Mouse (Mus musculus) heart, embryonic 13.5 days (tissue): ENCODE data around the gene Ggact. TPM values are rescaled to one million over a fixed set of nuclear protein-coding genes. Genes with fewer than 3 reads are reported as not detected.

Source experiments
- ATAC-seq: fragments of 200-750 bp; cut with Nextera tagmentation; 2 replicates; pipeline ENCODE4 v1.8.0; 2017; ENCODE audit warnings: moderate TSS enrichment; ENCODE audit not compliant: insufficient number of reproducible peaks, low FRiP score, low TSS enrichment; ENCODE audit errors: extremely low read depth
- H3K27ac ChIP-seq: fragments of 300-500 bp; sonication (generic); replicated peaks from 2 replicates; pipeline ENCODE4 v1.5.1; 2015; ENCODE audit warnings: moderate library complexity, mild to moderate bottlenecking, inconsistent platforms
- H3K27me3 ChIP-seq: fragments of 300-500 bp; sonication (generic); replicated peaks from 2 replicates; pipeline ENCODE4 v1.6.1; 2015; ENCODE audit warnings: mild to moderate bottlenecking, inconsistent platforms
- H3K36me3 ChIP-seq: fragments of 300-500 bp; sonication (generic); 2 replicates; pipeline ENCODE4 v1.6.1; 2015; ENCODE audit warnings: mild to moderate bottlenecking, inconsistent platforms
- H3K4me1 ChIP-seq: fragments of 300-500 bp; sonication (generic); 2 replicates; pipeline ENCODE4 v1.6.1; 2015; ENCODE audit warnings: inconsistent platforms
- H3K4me2 ChIP-seq: fragments of 300-500 bp; sonication (generic); 2 replicates; pipeline ENCODE4 v1.6.1; 2015; ENCODE audit warnings: inconsistent platforms, mild to moderate bottlenecking, moderate library complexity
- H3K4me3 ChIP-seq: fragments of 300-500 bp; sonication (generic); 2 replicates; pipeline ENCODE4 v1.5.1; 2015; ENCODE audit warnings: moderate library complexity, mild to moderate bottlenecking, inconsistent platforms
- H3K9ac ChIP-seq: fragments of 300-500 bp; sonication (generic); 2 replicates; pipeline ENCODE4 v1.6.1; 2015; ENCODE audit warnings: inconsistent platforms, mild to moderate bottlenecking, moderate library complexity
- H3K9me3 ChIP-seq: fragments of 300-500 bp; sonication (generic); 2 replicates; pipeline ENCODE4 v1.6.1; 2016; ENCODE audit warnings: inconsistent platforms
- WGBS: fragments of 180-500 bp; shearing (Covaris S2); methylation state at CpG from one replicate; pipeline ENCODE4 v1.1.7; 2015; ENCODE audit warnings: mixed read lengths; 5-methylcytosine and 5-hydroxymethylcytosine counted together
- polyA plus RNA-seq: library from polyadenylated mRNA; unstranded; fragments of >200 nt; fragmentation: Nextera tagmentation; extraction: Ambion mirVana; gene quantifications from 2 replicates; pipeline ENCODE4 v1.2.1, GENCODE M21; 2015

Gene Ggact
- polyA plus RNA-seq, 1 experiment from 2014 or later: 13.8 TPM

DNA sequence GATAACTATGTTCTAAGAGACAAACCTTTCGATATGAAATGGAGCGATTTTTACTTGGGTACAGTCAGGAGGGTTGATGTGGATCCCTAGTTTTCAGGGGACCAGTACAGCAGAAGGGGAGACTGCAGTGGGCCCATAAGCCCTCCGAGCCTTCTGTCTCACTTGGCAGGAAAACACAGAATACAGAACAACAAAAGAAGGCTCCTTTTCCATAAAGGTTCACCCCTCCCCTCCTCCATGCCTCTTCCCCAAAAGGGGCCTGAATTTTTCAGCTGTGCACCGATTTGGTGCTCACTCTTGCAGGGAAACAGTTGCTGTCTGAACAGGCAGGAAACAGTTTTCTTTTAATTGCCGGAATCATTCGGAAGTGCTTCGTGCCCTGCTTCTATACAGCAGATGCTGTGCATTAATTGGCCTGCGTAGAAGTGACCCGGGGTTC, 31.3 kb downstream of the Ggact start:
- ATAC-seq: no peak
- H3K36me3 ChIP-seq: no peaks in the 10 kb centered on the region
- H3K9me3 ChIP-seq: no peaks in the 10 kb centered on the region
- no peak overlapping the region for H3K4me3 ChIP-seq
- WGBS: 81% methylated on average over 9 of the region's 9 CpGs
- H3K9ac ChIP-seq: no peak overlapping the region
- H3K4me2 ChIP-seq: no peak overlapping the region
- 0 out of 2 replicates have a peak, but pooled peaks cover 2% of the 10 kb centered on the region for H3K4me1 ChIP-seq
- no peak overlapping the region for H3K27ac ChIP-seq
- no peaks in the 10 kb centered on the region for H3K27me3 ChIP-seq

DNA sequence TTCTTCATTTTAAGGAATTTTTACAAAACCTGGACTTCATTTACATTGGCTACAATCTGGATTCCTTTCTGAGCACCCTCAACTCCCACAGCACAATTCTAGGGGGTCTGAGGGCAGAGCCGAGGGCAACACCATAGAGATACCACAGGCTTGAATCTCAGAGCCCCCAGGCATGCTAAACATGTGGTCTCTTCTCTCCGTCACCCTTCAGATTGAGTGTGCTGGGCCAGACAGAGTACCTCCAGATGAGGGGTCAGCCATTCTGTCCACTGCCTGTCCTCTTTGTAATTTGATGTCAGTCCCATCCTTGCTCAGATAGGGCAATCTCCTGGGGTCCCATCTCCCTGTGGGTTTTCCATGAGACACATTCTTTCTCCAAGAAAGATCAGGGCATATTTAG, 31.9 kb downstream of the Ggact start:
- no peak overlapping the region for H3K27ac ChIP-seq
- 0 out of 2 replicates have a peak, but pooled peaks cover 2% of the 10 kb centered on the region for H3K4me1 ChIP-seq
- WGBS: 47% methylated on average over 2 of the region's 2 CpGs
- no peak overlapping the region for H3K9ac ChIP-seq
- ATAC-seq: no peak
- no peaks in the 10 kb centered on the region for H3K27me3 ChIP-seq
- no peak overlapping the region for H3K4me3 ChIP-seq
- no peaks in the 10 kb centered on the region for H3K9me3 ChIP-seq
- no peak overlapping the region for H3K4me2 ChIP-seq
- H3K36me3 ChIP-seq: no peaks in the 10 kb centered on the region

DNA sequence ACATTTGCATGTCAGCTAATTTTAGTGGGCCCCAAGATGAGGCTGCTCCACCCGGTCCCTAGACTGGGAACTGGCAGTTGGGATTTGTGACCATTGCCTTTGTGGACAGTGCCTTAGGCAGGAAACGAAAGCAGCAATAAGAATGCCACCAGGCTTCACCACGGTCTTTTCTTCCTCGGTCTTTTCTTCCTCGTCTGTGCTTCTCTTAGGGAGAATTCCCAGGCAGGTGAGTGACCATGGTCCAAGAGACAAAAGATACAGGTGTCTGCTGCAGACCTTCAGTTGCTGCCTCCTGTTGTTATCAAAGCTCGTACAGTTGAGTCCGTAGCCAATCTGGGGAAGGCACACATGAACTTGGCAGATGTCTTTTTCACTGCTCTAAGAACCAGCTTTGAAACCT, 33.3 kb downstream of the Ggact start:
- Histone ChIP-seq H3K27ac (no peak overlapping the region), H3K4me1 (peaks cover 10% of the 10 kb centered on the region), H3K4me2 (no peak overlapping the region), H3K36me3 (no peaks in the 10 kb centered on the region), H3K9ac (no peak overlapping the region), H3K27me3 (no peaks in the 10 kb centered on the region), H3K9me3 (no peaks in the 10 kb centered on the region), H3K4me3 (no peak overlapping the region)
- no peak for ATAC-seq
- WGBS: 72% methylated on average over 7 of the region's 7 CpGs

DNA sequence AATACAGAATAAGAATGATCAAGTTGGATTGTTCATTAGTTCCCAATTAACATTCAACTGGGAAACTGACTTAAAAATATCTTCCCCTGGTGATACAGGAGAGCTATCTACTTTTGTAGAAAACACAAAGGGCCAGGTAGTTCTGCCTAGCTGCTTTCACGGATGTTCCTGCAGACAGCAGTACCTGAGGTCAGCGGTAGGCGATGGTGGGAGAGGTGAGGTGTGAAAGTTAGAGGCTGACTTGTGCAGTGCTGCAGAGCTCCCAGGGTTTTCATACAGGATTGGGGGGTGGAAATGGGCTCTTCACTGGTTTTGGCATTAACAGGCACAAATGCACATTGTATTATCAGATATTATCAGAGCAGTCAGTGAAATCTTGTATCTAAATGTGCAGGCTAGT, 35.8 kb downstream of the Ggact start:
- Histone ChIP-seq H3K4me2 (no peak overlapping the region), H3K27ac (no peak overlapping the region), H3K4me1 (peaks cover 20% of the 10 kb centered on the region), H3K27me3 (no peaks in the 10 kb centered on the region), H3K36me3 (no peaks in the 10 kb centered on the region), H3K9me3 (no peaks in the 10 kb centered on the region), H3K9ac (no peak overlapping the region), H3K4me3 (no peak overlapping the region)
- ATAC-seq: no peak
- WGBS: 81% methylated on average over 3 of the region's 3 CpGs

DNA sequence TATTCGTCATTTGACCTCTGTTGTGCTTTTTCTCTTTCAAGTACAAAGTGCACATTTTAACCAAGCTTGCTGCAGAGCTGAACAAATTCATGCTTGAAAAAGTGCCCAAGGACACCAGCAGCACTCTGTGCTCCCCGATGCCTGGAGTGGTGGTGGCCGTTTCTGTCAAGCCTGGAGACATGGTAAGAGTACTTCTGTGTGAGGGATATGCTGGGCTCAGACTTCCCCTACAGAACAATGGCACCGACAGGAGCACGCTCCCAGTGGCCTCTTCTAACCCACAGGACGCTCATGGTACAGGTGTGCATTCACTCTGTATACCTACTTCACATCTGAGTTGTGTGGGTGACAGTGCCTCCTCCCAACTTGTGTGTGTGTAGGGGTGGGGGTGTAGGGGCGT, 36.8 kb downstream of the Ggact start:
- Histone ChIP-seq H3K9me3 (no peaks in the 10 kb centered on the region), H3K4me3 (no peak overlapping the region), H3K27ac (no peak overlapping the region), H3K4me1 (peaks cover 28% of the 10 kb centered on the region), H3K4me2 (no peak overlapping the region), H3K27me3 (no peaks in the 10 kb centered on the region), H3K9ac (no peak overlapping the region), H3K36me3 (no peaks in the 10 kb centered on the region)
- no peak for ATAC-seq
- WGBS: 64% methylated on average over 7 of the region's 7 CpGs

DNA sequence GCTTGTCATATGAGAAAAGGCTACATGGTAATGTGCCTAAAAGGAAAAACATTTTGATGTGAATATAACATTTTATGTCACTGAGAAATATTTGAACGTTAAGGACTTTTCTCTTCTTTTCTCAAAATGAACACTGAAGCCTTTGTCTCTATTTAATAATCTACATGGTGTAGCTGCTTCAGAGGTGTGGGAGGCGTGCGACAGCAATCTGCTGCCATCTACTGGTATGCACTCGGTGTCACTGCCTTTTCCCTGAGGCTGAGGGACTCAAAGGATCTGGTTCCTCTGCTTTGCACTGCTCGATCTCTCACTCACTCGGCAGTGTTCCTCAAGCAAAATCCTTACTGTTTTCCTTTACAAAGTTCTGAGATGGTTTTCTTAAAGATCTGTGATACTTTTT, 37.4 kb downstream of the Ggact start:
- peaks cover 29% of the 10 kb centered on the region for H3K4me1 ChIP-seq
- no peak overlapping the region for H3K4me2 ChIP-seq
- H3K9ac ChIP-seq: no peak overlapping the region
- no peak for ATAC-seq
- 5% methylated on average over 6 of the region's 6 CpGs for WGBS
- H3K9me3 ChIP-seq: no peaks in the 10 kb centered on the region
- H3K27me3 ChIP-seq: no peaks in the 10 kb centered on the region
- no peaks in the 10 kb centered on the region for H3K36me3 ChIP-seq
- no peak overlapping the region for H3K27ac ChIP-seq
- H3K4me3 ChIP-seq: no peak overlapping the region

DNA sequence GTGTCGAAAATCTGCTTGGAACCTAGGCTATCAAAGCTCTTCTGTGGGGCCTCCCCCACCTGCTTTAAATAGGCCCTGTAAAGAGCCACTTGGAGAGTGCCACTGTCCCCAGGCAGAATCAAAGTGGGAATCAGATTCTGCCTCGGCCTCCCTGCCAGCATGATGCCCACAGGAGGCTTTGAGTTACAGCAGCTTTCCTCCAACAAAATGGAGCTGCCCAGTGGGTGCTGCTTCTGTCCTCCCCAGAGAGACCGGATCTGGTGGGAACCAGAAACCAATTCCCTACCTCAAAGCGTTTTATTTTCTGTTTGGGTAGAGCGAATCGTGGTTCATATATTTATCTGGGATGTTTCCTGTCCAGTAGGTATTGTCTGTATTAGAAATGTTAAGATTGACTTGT, 37.9 kb downstream of the Ggact start:
- 50% methylated on average over 6 of the region's 6 CpGs for WGBS
- 0 out of 2 replicates have a peak overlapping the region, but pooled peaks have one; percentile 15 for H3K9ac ChIP-seq
- H3K4me3 ChIP-seq: no peak overlapping the region
- H3K27ac ChIP-seq: no peak overlapping the region
- no peaks in the 10 kb centered on the region for H3K9me3 ChIP-seq
- H3K36me3 ChIP-seq: no peaks in the 10 kb centered on the region
- no peak for ATAC-seq
- H3K27me3 ChIP-seq: no peaks in the 10 kb centered on the region
- H3K4me2 ChIP-seq: no peak overlapping the region
- peaks cover 29% of the 10 kb centered on the region for H3K4me1 ChIP-seq

DNA sequence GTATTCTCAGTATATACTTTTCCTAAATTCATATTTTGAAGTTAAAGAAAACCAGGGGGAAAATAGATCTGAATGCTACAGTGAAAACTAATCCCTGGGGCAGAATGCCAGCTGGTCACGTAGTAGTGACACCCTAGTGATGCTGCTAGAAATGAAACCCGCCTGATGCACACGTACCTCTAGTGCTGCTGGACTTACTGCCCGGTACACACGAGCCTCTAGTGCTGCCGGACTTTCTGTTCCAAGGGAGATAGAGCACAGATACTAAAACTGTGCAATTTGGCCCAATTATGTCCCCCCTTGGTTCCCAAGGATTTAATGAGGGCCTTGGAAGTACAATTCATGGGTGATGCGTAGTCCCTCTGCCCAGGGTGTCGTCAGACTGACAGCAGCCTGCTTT, 38.5 kb downstream of the Ggact start:
- H3K27ac ChIP-seq: no peak overlapping the region
- no peak overlapping the region for H3K4me3 ChIP-seq
- H3K4me1 ChIP-seq: peaks cover 29% of the 10 kb centered on the region
- no peak overlapping the region for H3K4me2 ChIP-seq
- no peaks in the 10 kb centered on the region for H3K27me3 ChIP-seq
- H3K9ac ChIP-seq: no peak overlapping the region
- H3K36me3 ChIP-seq: no peaks in the 10 kb centered on the region
- no peaks in the 10 kb centered on the region for H3K9me3 ChIP-seq
- 52% methylated on average over 8 of the region's 8 CpGs for WGBS
- ATAC-seq: no peak

DNA sequence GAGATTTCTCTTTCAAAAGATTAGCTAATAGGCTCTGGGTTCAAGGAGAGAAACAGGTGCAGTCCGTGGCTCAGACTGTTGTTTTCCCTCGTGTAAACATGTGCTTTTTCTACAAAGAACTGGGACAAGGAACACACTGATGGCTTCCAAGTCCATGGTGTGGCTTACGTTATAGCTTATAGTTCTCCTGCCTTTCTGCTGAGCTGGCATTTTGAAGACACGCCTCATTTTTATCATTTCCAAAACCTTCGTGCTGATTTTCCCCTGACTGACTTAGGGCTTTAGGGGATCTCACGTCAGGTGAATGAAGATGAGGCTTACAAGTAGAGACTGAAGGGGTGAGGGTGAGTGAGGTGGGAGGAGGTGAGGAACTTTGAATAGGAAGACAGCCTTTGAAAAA, 40.9 kb downstream of the Ggact start:
- WGBS: 79% methylated on average over 6 of the region's 6 CpGs
- no peak overlapping the region for H3K9ac ChIP-seq
- H3K27me3 ChIP-seq: no peaks in the 10 kb centered on the region
- no peak overlapping the region for H3K4me3 ChIP-seq
- H3K27ac ChIP-seq: no peak overlapping the region
- ATAC-seq: no peak
- no peaks in the 10 kb centered on the region for H3K9me3 ChIP-seq
- H3K36me3 ChIP-seq: no peaks in the 10 kb centered on the region
- H3K4me2 ChIP-seq: no peak overlapping the region
- peaks cover 40% of the 10 kb centered on the region for H3K4me1 ChIP-seq

DNA sequence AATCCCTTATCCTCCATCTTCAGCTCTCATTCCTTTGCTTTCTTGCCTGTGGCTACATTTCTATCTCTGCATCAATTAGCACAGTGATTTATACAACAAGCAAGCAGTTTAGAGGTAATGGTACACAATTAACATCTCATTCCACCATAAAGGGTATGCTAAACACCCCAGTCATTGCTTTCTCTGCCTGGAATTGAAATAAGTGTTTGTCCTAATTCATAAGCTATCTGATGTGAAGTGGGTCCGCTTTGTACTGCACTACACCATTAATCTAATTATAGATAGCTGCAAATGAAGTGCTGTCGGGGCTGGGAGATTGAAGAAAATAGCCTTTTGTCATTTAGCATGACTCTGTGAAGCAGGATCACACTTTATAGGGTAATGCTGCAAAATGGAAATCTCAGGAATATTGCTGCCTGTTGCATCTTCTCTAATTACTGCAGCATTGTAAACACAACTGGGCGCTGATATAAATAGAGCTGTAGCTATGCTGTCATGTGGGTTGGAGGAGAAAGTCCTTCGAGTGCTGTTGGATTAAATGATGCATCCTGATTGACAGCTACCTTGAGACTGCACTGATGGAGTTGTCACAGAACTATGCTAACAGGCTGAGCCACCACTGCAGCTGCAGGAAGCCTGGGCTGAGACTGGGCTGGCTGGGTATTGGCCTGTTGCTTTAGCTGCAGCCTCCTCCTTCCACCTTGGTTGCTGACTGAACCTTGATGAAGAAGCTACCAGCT, 41.5 kb downstream of the Ggact start:
- WGBS: 40% methylated on average over 4 of the region's 4 CpGs
- Histone ChIP-seq H3K27me3 (no peaks in the 10 kb centered on the region), H3K36me3 (no peaks in the 10 kb centered on the region), H3K4me2 (no peak overlapping the region), H3K9ac (no peak overlapping the region), H3K4me1 (peaks cover 46% of the 10 kb centered on the region), H3K4me3 (no peak overlapping the region), H3K27ac (no peak overlapping the region), H3K9me3 (no peaks in the 10 kb centered on the region)
- no peak for ATAC-seq

DNA sequence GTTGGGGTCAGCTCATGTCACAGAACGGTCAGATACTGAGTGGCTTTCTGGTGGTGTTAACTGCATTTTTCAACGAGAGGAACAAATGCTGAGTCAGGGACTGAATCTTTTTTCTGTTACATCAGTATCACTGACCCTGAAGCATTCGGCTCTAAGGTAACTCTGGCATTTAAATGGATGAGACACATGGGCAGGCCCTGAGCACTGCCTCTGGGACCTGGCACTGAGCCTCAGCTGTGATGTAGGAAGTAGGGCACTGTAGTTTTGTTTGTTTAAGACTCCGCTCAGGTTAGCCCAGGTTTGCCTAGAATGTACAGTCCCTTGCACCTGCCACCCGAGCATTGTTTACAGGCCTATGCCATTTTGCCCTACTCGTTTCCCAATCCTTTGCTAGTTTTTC, 43.7 kb downstream of the Ggact start:
- no peaks in the 10 kb centered on the region for H3K36me3 ChIP-seq
- no peaks in the 10 kb centered on the region for H3K9me3 ChIP-seq
- 64% methylated on average over 6 of the region's 6 CpGs for WGBS
- H3K27ac ChIP-seq: no peak overlapping the region
- no peak overlapping the region for H3K4me3 ChIP-seq
- no peaks in the 10 kb centered on the region for H3K27me3 ChIP-seq
- H3K9ac ChIP-seq: no peak overlapping the region
- H3K4me1 ChIP-seq: peaks cover 53% of the 10 kb centered on the region
- no peak for ATAC-seq
- no peak overlapping the region for H3K4me2 ChIP-seq

DNA sequence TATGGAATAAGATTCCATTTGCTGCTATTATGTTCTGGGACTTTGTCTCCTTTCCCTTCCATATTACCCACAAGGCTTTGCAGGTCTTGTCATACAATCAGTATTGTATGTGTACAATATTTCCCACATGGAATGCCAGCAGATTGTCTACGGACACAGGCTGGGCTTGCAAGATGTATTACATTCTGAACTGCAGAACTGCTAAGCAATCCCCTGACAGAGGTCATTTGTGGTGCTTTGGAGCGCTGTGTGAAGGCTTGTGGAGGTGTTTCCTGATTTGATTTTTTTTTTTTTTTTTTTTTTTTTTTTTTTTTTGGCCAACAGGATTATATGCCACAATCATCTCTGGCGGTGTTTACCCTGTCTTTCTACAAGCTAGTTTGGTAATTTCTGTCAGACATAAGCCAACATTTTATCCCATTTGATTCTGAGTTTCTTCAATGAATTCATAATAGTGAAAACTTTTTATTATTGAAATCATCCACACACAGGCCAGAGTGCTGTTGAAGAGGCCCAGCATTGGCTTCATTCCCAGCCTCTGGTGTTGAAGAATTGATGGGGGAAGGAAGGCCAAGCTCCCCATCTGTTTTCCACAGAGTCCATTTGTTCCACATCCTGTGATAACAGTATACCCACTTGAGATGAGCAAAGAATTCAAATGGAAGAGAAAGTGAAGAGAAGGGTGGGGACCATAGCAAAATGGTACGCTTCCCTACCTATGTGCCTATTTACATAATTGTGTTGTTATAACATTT, 45.8 kb downstream of the Ggact start:
- H3K36me3 ChIP-seq: no peaks in the 10 kb centered on the region
- H3K4me1 ChIP-seq: peaks cover 50% of the 10 kb centered on the region
- H3K27ac ChIP-seq: peak overlapping the region; percentile 68
- no peak overlapping the region for H3K4me2 ChIP-seq
- H3K9ac ChIP-seq: no peak overlapping the region
- no peaks in the 10 kb centered on the region for H3K9me3 ChIP-seq
- no peak overlapping the region for H3K4me3 ChIP-seq
- ATAC-seq: no peak
- 48% methylated on average over 4 of the region's 4 CpGs for WGBS
- no peaks in the 10 kb centered on the region for H3K27me3 ChIP-seq
